Mouse (Mus musculus) bone marrow, adult 2 months (tissue): ENCODE data around the gene Twf1. TPM values are rescaled to one million over a fixed set of nuclear protein-coding genes. Genes with fewer than 3 reads are reported as not detected.

Source experiments
- H3K27ac ChIP-seq: fragments of 200-500 bp; 2 replicates; pipeline ENCODE4 v1.5.1; 2012; ENCODE audit warnings: low read depth, mild to moderate bottlenecking, control low read depth, inconsistent platforms, low read length; ENCODE audit not compliant: control insufficient read depth, poor library complexity, insufficient read depth
- H3K4me1 ChIP-seq: fragments of 200-500 bp; 2 replicates; pipeline ENCODE4 v1.6.1; 2011; ENCODE audit warnings: low read length; ENCODE audit not compliant: control insufficient read depth, insufficient read depth
- H3K4me3 ChIP-seq: fragments of 200-500 bp; replicated peaks from 2 replicates; pipeline ENCODE3; 2011; ENCODE audit warnings: mild to moderate bottlenecking, low read depth, low read length, control low read depth; ENCODE audit not compliant: control insufficient read depth
- CTCF ChIP-seq: fragments of 200-500 bp; IDR thresholded peaks from 2 replicates; pipeline ENCODE4 v1.5.1; 2011; ENCODE audit warnings: low read length, control low read depth; ENCODE audit not compliant: control insufficient read depth, insufficient read depth
- POLR2A ChIP-seq: fragments of 200-500 bp; IDR thresholded peaks from 2 replicates; pipeline ENCODE4 v1.6.1; 2011; ENCODE audit warnings: low read depth, mild to moderate bottlenecking, control low read depth, low read length, borderline replicate concordance; ENCODE audit not compliant: control insufficient read depth
- WGBS: fragments of 180-500 bp; shearing (Covaris S2); methylation state at CpG from one replicate; pipeline ENCODE4 v1.1.7; 2018; 5-methylcytosine and 5-hydroxymethylcytosine counted together
- polyA plus RNA-seq: library from polyadenylated mRNA; stranded (reverse); fragments of >200 nt; gene quantifications from 2 replicates; pipeline ENCODE4 v1.2.4, GENCODE M21; 2011; ENCODE audit warnings: low replicate concordance; ENCODE audit not compliant: missing spikeins, insufficient read depth, insufficient read length

The Twf1 gene
- polyA plus RNA-seq, 1 experiment = 12.9 TPM

GRCm38 (mm10) chr15:94584738-94585137 is 5.0 kb downstream of the Twf1 start:
- H3K27ac ChIP-seq = no peak overlapping the region
- no peaks in the 10 kb centered on the region for H3K4me1 ChIP-seq
- 84% methylated on average over 4 of the region's 4 CpGs for WGBS
- no peak for TF ChIP-seq CTCF
- no peak for TF ChIP-seq POLR2A
- H3K4me3 ChIP-seq = no peak overlapping the region

GRCm38 (mm10) chr15:94583153-94583552 is 6.5 kb downstream of the Twf1 start:
- no peak overlapping the region for H3K27ac ChIP-seq
- H3K4me1 ChIP-seq = no peaks in the 10 kb centered on the region
- H3K4me3 ChIP-seq = no peak overlapping the region
- TF ChIP-seq POLR2A = no peak
- TF ChIP-seq CTCF = no peak
- 93% methylated on average over 10 of the region's 10 CpGs for WGBS

GRCm38 (mm10) chr15:94582000-94582593 is 7.6 kb downstream of the Twf1 start:
- no peaks in the 10 kb centered on the region for H3K4me1 ChIP-seq
- 83% methylated on average over 7 of the region's 7 CpGs for WGBS

GRCm38 (mm10) chr15:94574566-94575268 is 15.0 kb downstream of the Twf1 start:
- TF ChIP-seq CTCF (no peak), POLR2A (no peak)
- H3K4me3 ChIP-seq = no peak overlapping the region
- WGBS = 75% methylated on average over 4 of the region's 4 CpGs
- H3K4me1 ChIP-seq = no peaks in the 10 kb centered on the region
- H3K27ac ChIP-seq = no peak overlapping the region

More at GRCm38 (mm10) chr15:94582000-94582593, 7.6 kb downstream of the Twf1 start:
- no peak for TF ChIP-seq POLR2A
- TF ChIP-seq CTCF = no peak
- H3K4me3 ChIP-seq = no peak overlapping the region
- H3K27ac ChIP-seq = no peak overlapping the region

- 78% methylated on average over 8 of the region's 8 CpGs for WGBS
- TF ChIP-seq CTCF = no peak
- TF ChIP-seq POLR2A = no peak
- no peaks in the 10 kb centered on the region for H3K4me1 ChIP-seq
- no peak overlapping the region for H3K4me3 ChIP-seq
- no peak overlapping the region for H3K27ac ChIP-seq
These were observed 16.9 kb downstream of the Twf1 start for GRCm38 (mm10) chr15:94572746-94573145.

GRCm38 (mm10) chr15:94571501-94571900 is 18.2 kb downstream of the Twf1 start:
- Histone ChIP-seq H3K27ac (no peak overlapping the region), H3K4me3 (no peak overlapping the region), H3K4me1 (no peaks in the 10 kb centered on the region)
- 83% methylated on average over 4 of the region's 4 CpGs for WGBS
- TF ChIP-seq CTCF = no peak
- TF ChIP-seq POLR2A = no peak

GRCm38 (mm10) chr15:94568496-94569182 is 21.1 kb downstream of the Twf1 start:
- H3K4me1 ChIP-seq = no peaks in the 10 kb centered on the region
- H3K4me3 ChIP-seq = no peak overlapping the region
- TF ChIP-seq CTCF (no peak), POLR2A (no peak)
- H3K27ac ChIP-seq = no peak overlapping the region
- 88% methylated on average over 10 of the region's 10 CpGs for WGBS

GRCm38 (mm10) chr15:94565854-94566253 is 23.8 kb downstream of the Twf1 start:
- H3K4me3 ChIP-seq = no peak overlapping the region
- no peak overlapping the region for H3K27ac ChIP-seq
- 13% methylated on average over 9 of the region's 9 CpGs for WGBS

GRCm38 (mm10) chr15:94564909-94565308 is 24.8 kb downstream of the Twf1 start:
- TF ChIP-seq CTCF (no peak), POLR2A (no peak)
- 40% methylated on average over 2 of the region's 2 CpGs for WGBS
- no peak overlapping the region for H3K27ac ChIP-seq
- H3K4me3 ChIP-seq = no peak overlapping the region
- no peaks in the 10 kb centered on the region for H3K4me1 ChIP-seq

More at GRCm38 (mm10) chr15:94565854-94566253, 23.8 kb downstream of the Twf1 start:
- TF ChIP-seq POLR2A (no peak), CTCF (no peak)
- no peaks in the 10 kb centered on the region for H3K4me1 ChIP-seq
